Mouse (Mus musculus) embryo, embryonic 10 days (tissue): ENCODE data around the gene Pcnt.

Source experiments
- DNase-seq: peaks from one replicate; pipeline ENCODE4 v3.0.0-alpha.2; 2015; ENCODE audit warnings: low spot score

Gene Pcnt

GRCm38 (mm10) chr10:76316194-76316593 lies 126.4 kb downstream of the Pcnt start:
- DNase-seq = no peak

GRCm38 (mm10) chr10:76306738-76307137 lies 135.8 kb downstream of the Pcnt start:
- DNase-seq = no peak
